Mouse (Mus musculus) ES-Bruce4 (cell line): ENCODE results near the gene Tmem215. TPM values are rescaled to one million over a fixed set of nuclear protein-coding genes. Genes with fewer than 3 reads are reported as not detected.

Experiments
- H3K27ac ChIP-seq: 2 replicates; pipeline ENCODE4 v1.5.1; 2012; ENCODE audit warnings: low read length, inconsistent platforms; ENCODE audit not compliant: insufficient read depth
- H3K27me3 ChIP-seq: 2 replicates; pipeline ENCODE4 v1.6.1; 2012; ENCODE audit warnings: mild to moderate bottlenecking, low read length, inconsistent platforms; ENCODE audit not compliant: control insufficient read depth, poor library complexity, insufficient read depth, severe bottlenecking
- H3K36me3 ChIP-seq: 2 replicates; pipeline ENCODE4 v1.6.1; 2012; ENCODE audit warnings: inconsistent platforms, mild to moderate bottlenecking, low read length, moderate library complexity; ENCODE audit not compliant: control insufficient read depth, poor library complexity, insufficient read depth, severe bottlenecking
- H3K4me1 ChIP-seq: one replicate; pipeline ENCODE4 v1.8.1; 2011; ENCODE audit warnings: low read length; ENCODE audit not compliant: control insufficient read depth, insufficient read depth
- H3K4me3 ChIP-seq: 2 replicates; pipeline ENCODE4 v1.5.1; 2011; ENCODE audit warnings: low read depth, mild to moderate bottlenecking, low read length
- H3K9ac ChIP-seq: 2 replicates; pipeline ENCODE4 v1.6.1; 2012; ENCODE audit warnings: low read depth, mild to moderate bottlenecking, inconsistent platforms; ENCODE audit not compliant: poor library complexity, severe bottlenecking
- H3K9me3 ChIP-seq: replicated peaks from 2 replicates; pipeline ENCODE4 v1.6.1; 2012; ENCODE audit warnings: mild to moderate bottlenecking, low read length, inconsistent platforms; ENCODE audit not compliant: control insufficient read depth, poor library complexity, insufficient read depth, severe bottlenecking
- CTCF ChIP-seq: IDR thresholded peaks from one replicate; pipeline ENCODE4 v1.8.1; 2011; ENCODE audit warnings: low read depth, low read length
- EP300 ChIP-seq: IDR thresholded peaks from 2 replicates; pipeline ENCODE4 v1.6.1; 2011; ENCODE audit warnings: low read depth, low read length; ENCODE audit not compliant: insufficient read depth
- POLR2A ChIP-seq: IDR thresholded peaks from one replicate; pipeline ENCODE4 v1.8.1; 2011; ENCODE audit warnings: low read length; ENCODE audit not compliant: insufficient read depth
- polyA plus RNA-seq: library from polyadenylated mRNA; stranded (reverse); fragments of >200 nt; gene quantifications from 2 replicates; pipeline ENCODE4 v1.2.4, GENCODE M21; 2011; ENCODE audit warnings: low read depth; ENCODE audit not compliant: missing spikeins, insufficient read depth, insufficient read length

Tmem215 gene
- polyA plus RNA-seq, 1 experiment: not detected

DNA sequence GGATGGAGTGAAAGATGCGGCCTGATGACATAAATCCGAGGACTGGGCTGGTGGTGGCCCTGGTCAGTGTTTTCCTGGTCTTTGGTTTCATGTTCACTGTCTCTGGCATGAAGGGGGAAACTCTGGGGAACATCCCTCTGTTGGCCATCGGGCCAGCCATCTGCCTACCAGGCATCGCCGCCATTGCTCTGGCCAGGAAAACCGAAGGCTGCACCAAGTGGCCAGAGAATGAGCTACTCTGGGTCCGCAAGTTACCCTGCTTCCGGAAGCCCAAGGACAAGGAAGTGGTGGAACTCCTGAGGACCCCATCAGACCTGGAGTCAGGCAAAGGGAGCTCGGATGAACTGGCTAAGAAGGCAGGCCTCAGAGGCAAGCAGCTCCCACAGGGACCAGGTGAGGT lies 1.9 kb downstream of the Tmem215 start:
- Histone ChIP-seq H3K9me3 (no peaks in the 10 kb centered on the region), H3K36me3 (no peaks in the 10 kb centered on the region), H3K4me1 (no peaks in the 10 kb centered on the region), H3K27ac (no peak overlapping the region), H3K27me3 (peaks cover 11% of the 10 kb centered on the region), H3K9ac (no peak overlapping the region), H3K4me3 (no peak overlapping the region)
- no peak for TF ChIP-seq EP300
- no peak for TF ChIP-seq POLR2A
- no peak for TF ChIP-seq CTCF

DNA sequence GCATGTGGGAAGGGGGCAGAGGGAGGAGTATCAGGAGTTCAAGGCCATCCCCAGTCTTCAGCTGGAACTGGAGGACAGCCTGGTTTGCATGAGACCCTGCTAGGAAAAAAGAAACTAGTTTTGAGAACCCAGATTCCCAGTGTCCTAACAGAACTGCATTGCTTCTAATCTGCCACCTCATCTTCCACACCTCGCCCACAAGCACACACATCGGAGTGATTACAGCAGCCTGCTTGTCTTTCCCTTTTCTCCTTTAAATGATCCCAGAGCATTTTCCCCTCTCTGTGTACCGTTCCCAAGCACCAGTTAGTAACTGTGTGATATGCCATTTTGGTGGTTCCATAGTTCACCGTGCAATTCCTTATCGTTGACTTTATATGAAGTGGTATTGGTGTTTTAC lies 6.0 kb downstream of the Tmem215 start:
- Histone ChIP-seq H3K9ac (no peak overlapping the region), H3K4me1 (no peaks in the 10 kb centered on the region), H3K27me3 (peaks cover 4% of the 10 kb centered on the region), H3K27ac (no peak overlapping the region), H3K4me3 (no peak overlapping the region), H3K36me3 (no peaks in the 10 kb centered on the region), H3K9me3 (no peaks in the 10 kb centered on the region)
- TF ChIP-seq CTCF (no peak), EP300 (no peak), POLR2A (no peak)

GRCm38 (mm10) chr4:40486546-40486945 lies 14.6 kb downstream of the Tmem215 start:
- TF ChIP-seq EP300 (no peak), POLR2A (no peak), CTCF (no peak)
- H3K4me1 ChIP-seq: no peaks in the 10 kb centered on the region

DNA sequence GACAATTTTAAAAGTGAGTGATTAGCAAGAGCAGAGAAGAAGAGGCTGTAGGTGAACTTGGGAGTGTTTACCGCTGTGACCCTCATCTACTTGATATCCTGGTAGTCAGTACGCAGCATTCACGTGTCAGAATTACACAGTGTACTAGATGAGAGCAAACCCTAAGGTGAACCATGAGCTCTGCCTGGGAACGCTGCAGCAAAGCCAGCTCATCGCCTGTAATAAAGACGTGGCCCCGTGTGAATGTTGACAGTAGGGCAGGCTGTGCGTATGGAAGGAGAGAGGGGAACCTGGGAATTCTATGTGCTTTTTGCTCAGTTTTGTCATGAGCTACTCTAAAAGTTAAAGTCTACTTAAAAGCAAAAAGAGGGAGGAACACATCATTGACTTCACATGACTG lies 19.8 kb downstream of the Tmem215 start:
- Histone ChIP-seq H3K9ac (no peak overlapping the region), H3K36me3 (no peaks in the 10 kb centered on the region), H3K9me3 (no peaks in the 10 kb centered on the region), H3K27ac (no peak overlapping the region), H3K4me3 (no peak overlapping the region), H3K4me1 (no peaks in the 10 kb centered on the region), H3K27me3 (no peaks in the 10 kb centered on the region)
- TF ChIP-seq CTCF: no peak
- no peak for TF ChIP-seq EP300
- no peak for TF ChIP-seq POLR2A

More at GRCm38 (mm10) chr4:40486546-40486945, 14.6 kb downstream of the Tmem215 start:
- H3K27me3 ChIP-seq: no peaks in the 10 kb centered on the region
- no peaks in the 10 kb centered on the region for H3K9me3 ChIP-seq
- no peak overlapping the region for H3K4me3 ChIP-seq
- H3K36me3 ChIP-seq: no peaks in the 10 kb centered on the region
- H3K27ac ChIP-seq: no peak overlapping the region
- no peak overlapping the region for H3K9ac ChIP-seq

DNA sequence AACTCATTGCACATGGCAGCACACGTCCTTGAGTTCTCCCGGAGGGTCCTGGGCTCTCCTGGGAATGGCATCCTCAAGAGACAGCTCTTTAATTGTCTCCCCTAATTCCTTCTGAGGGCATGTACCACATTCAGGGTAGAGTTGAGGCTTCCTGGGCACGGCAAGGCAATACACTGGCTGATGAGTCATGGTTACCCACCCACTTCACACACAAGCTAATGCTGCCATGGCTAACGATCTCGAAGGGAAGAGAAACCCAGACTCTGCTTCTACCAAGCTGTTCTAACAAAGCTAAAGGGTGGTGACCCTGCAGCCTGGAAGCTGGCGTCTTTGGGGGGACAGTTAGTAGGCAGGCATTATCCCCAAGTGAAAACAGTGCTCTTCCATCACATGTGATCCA lies 24.4 kb downstream of the Tmem215 start:
- no peaks in the 10 kb centered on the region for H3K4me1 ChIP-seq
- no peak overlapping the region for H3K4me3 ChIP-seq
- H3K36me3 ChIP-seq: no peaks in the 10 kb centered on the region
- no peaks in the 10 kb centered on the region for H3K27me3 ChIP-seq
- peaks cover 10% of the 10 kb centered on the region; the same call in 1 of the 2 replicates for H3K9me3 ChIP-seq
- H3K27ac ChIP-seq: no peak overlapping the region
- no peak overlapping the region for H3K9ac ChIP-seq
- no peak for TF ChIP-seq POLR2A
- no peak for TF ChIP-seq CTCF
- no peak for TF ChIP-seq EP300

DNA sequence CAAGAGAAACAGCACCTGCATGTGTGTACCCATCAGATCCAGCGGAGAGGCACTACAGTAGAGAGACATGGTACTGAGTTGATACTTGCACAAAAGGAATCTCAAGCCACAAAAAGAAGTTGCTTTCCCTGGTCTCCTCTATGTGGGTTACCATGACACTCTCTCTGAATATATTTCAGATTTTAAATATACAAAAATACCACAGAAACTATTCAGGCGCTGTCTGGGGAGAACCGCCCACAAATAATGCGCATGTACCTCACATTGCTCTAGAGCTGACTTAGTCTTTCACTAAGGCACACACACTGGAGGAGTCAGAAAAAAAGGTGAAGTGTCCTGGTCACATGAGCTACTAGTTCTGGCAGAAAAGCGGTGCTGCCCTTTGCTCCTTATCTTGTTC lies 24.8 kb downstream of the Tmem215 start:
- Histone ChIP-seq H3K27ac (no peak overlapping the region), H3K4me1 (no peaks in the 10 kb centered on the region), H3K9ac (no peak overlapping the region), H3K27me3 (no peaks in the 10 kb centered on the region), H3K36me3 (no peaks in the 10 kb centered on the region), H3K4me3 (no peak overlapping the region), H3K9me3 (peaks cover 10% of the 10 kb centered on the region; the same call in 1 of the 2 replicates)
- TF ChIP-seq EP300: no peak
- TF ChIP-seq POLR2A: no peak
- TF ChIP-seq CTCF: no peak
